Mouse (Mus musculus): Measurements from ENCODE around the gene Ulbp1. TPM values are rescaled to one million over a fixed set of nuclear protein-coding genes. Genes with fewer than 3 reads are reported as not detected.
A peak's percentile ranks its signal among the peaks of the same experiment; 100 is the strongest.
"Not testable (repeated sequence)": the region's sequence is repeated elsewhere in the genome, so short reads cannot be mapped to it uniquely, and the experiment has no call there.

The Ulbp1 gene
- total RNA-seq (2021) = 10 to 100 TPM; 12.8 to 16.3 TPM
- long read RNA-seq, experiment 1, partial matches to known transcripts = 0 of 4 reads
- long read RNA-seq, experiment 1, other reads (novel, unspliced or antisense) = 1 of 4 reads
- long read RNA-seq, experiment 2, partial matches to known transcripts = 4 of 8 reads
- long read RNA-seq, experiment 2, other reads (novel, unspliced or antisense) = 1 of 8 reads

DNA sequence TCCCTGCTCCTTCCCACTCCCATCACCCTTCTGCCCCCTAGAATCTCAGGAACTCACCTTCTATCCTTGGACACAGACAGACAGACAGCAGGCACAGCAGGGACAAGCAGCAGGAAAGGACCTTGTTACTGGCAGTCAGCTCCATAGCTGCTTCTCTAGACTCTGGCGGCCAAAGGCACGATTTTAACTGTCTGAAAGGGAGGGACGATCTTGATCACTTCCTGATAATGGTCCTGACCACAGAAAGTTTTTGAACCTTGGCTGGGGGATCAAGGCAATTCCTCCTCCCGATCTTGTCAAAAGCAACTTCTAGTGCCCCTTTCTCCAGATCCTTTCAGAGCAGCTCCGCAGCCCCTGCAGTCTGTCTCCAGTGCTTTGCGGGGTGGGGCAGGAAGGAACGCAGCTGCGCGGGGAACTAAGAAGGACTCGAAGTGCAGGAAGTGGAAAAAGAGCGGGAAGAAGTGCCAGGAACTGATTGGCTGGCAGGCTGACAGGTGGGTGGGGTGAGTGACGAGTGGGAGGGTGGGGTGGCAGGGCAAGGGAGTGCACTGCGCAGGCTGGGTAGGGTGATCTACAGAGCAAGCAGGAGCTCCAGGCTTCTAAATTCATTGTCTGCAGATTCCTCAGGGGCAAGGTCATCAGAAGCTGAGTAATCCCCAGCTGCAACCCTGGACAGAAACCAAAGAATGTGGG lies at the start of gene Ulbp1:
Gene Ulbp1 (minus strand): TSS at position 442 of the 693 bp plus-strand sequence.
- DNase-seq = peak; percentile 69

DNA sequence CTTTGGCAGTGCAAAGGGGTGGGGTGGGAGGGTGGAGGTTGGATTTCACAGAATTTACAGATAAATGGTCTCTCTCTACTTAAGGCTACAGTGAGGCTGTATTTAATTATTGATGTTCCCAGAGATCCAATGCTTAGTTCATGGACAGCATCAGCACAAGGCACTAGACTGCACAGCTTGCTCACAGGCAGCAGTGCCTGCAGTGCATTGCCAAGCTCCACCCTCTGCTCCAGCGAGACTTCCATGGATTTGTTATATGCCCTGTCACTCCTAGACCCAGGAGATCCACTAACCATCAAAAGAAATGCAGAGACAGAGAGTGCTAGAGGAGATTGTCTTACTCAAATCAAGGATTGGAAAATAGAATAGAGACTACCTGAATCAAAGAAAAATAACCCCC lies 24.7 kb upstream of the Ulbp1 start:
- DNase-seq = not testable (repeated sequence)

DNA sequence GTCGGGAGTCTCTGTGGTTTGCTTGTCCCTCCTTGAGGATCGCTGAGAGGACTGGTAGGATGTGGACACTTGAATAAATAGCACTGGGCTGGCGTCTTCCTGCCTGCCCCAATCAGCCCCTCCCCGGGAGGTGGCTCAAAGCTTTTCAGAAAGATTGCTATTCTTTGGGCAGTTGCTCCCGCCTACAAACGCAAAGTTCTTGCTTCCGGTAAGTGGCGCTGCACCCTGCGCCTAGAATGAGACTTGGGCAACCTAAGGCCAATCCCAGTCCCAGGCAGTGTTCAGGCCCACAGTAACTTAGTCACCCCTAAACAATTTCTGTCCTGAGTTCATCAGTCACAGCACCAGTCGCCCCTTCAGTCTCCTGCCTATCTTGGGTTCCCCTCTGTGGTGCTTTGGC lies 18.9 kb upstream of the Ulbp1 start:
- not testable (repeated sequence) for DNase-seq

DNA sequence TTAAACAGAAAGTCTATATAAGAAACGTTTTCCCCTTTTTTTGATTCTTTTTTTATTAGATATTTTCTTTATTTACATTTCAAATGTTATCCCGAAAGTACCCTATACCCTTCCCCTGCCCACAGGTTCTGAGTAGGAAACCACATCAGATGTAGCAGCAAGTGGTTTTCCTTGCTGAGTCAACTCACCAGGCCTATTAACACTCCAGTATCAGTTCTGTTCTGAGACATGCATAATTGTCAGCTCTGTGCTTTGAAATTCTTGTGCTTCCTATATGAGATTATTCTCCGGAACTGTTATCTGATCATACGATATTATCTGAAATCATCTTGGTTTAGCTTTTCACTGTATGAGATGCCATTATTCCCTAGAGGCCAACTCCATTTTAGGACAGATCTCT lies 10.2 kb upstream of the Ulbp1 start:
- no peak for DNase-seq

DNA sequence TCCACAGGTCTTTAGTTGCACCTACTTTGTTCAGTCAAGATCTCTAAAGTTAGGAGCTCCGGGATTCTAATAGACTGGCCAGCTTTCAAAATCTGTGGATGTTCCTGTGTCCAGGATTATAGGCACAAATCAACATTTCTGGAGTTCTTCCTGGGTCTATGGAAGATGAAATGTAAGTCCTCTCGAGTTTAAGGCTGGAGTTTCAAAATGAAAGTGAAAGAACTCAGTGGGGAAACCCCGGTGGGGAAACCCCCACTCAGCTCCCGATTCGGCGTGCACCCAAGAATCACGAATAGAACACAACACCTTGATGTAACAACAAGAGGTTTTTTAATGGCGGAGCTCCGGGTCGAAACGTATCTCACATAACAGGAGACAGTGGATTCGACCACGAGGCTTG lies 787 bp upstream of the Ulbp1 start:
- DNase-seq = not testable (repeated sequence)

DNA sequence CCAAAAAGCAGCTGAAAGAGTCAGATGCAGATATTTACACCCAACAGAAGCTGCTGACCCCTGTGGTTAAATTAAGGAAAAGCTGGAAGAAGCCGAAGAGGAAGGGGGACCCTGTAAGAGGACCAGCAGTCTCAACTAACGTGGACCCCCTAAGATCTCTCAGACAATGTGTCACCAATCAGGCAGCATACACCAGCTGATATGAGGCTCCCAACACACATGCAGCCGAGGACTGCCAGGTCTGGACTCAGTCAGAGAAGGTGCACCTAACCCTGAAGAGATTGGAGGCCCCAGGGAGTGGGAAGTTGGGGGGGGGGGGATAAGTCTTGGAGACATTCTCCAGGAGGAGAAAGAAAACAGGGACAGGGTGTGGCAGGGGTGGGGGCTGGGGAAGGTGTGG lies 1.8 kb downstream of the Ulbp1 start:
- no peak for DNase-seq

DNA sequence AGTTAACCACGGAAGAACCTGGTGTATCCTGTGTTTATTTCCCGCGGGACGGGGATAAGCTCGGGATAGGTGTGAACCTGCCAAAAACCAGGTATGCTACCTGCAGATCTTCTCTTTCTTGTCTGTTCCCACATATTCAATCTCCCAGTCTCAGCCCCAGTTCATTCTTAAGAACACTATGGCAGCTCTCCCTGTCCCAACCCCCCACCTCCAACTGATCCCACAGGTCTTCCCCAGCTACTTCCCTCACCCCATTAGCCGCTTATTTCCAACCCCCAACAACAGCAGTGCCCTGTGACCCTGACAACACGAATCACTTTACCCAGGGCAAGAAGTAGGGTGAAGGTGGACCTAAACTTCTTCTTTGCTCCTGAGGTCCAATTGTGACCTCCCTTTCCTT lies 3.0 kb downstream of the Ulbp1 start:
- DNase-seq = no peak

DNA sequence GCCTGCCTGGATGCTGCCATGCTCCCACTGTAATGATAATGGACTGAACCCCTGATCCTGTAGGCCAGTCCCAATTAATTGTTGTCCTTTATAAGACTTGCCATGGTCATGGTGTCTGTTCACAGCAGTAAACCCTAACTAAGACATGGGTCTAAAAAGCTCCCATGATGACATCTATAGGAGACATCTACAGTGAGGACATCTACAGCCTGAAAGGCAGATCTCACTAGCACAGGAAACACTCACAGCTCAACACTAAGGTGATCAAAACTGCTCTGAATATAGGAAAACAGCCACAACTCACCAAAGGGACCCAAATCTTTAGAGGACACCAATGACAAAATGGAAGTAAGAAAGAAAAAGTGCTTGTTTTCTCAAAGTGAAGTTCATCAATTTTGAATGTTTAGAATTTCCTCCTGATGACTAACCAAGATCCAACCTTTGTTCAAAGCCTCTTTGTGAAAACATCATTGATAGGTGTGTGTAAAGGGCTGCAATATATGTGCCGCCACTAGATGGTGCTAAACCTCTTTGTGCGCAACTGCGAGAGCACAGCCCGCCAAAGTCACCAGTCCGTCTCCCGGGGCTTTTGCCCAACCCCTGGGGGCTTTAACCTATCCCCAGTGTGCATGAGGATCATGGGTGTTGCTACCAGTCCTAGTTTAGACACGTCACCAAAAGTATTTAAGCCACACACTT lies 3.6 kb downstream of the Ulbp1 start:
- peak; percentile 58 for DNase-seq

DNA sequence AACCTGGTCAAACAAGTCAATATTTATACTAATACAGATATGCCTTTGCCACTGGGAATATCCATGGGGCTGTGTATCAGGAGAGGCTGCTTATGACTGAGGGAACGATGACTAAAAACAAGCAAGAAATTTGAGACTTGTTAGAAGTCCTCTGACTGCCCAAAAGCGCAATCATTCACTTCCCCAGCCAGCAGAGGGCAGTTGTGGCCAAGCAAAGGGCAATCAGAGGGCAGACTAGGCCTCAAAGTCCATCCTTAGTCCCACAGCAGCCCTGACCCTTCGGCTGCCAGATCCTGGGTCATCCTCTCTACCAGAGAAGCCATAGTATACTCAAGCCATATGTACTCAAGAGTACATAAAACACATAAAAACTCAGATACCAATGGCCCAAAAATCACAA lies 11.4 kb downstream of the Ulbp1 start:
- no peak for DNase-seq

DNA sequence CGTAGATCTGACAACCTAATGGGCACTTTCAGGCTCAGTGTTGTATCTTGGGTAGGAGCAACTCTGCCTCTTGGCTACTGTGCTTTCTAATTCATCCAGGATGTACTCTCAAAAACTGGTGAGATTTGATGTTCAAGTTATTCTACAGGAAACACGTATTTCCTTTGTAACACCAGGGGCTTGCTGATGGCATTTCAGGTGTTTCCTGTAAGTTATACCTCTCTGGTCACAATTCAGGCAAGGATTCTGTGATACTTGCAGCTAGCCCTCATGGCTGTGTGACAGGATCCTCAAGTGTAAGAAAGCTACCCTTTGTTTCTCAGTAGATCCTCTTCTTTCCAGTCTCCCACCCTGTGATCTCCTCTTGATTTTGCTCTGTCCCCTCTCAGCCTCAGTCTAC lies 34.5 kb downstream of the Ulbp1 start:
- no peak for DNase-seq

DNA sequence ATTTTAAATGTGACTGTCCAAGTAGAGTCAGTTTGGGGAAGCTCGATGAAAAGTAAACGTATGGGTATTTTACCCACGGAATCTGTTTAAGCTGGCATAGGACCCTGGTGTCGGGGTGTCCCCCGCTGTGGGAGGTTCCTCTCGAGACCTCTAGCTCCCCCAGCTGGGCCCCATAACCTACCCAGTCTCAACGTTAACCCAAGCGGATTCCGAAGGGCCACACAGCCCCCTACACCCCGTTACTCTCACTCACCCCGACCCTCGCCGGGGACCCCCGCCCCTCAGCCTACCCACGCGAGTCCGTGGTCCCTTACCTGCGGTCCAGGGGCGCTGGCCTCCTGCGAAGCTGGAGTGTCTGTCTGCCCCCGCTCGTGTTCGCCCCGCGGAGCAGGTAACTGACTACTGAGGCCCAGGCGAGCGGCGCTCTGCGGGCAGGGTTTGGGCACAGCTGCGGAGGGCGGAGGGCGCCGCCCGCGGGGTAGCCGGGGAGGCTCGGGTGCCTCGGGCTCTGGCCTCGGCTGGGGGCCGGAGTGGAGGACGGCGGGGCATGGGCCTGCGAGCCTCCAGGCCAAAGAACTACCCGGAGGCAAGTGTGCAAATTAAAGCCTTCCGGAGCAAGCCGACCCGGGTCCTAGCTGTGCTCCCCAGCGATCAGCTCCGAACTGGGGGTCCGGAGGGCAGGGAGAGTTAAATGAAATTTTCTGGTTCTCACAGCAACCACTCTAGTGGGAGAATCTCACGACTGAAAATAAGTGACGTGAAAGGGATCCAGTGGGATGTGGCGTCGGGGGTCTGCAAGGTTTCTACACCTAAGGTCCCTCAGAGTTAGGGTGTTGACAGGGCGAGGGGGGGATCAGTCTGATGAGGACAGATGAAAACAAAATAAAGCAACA lies 80.0 kb downstream of the Ulbp1 start:
- no peak for DNase-seq

DNA sequence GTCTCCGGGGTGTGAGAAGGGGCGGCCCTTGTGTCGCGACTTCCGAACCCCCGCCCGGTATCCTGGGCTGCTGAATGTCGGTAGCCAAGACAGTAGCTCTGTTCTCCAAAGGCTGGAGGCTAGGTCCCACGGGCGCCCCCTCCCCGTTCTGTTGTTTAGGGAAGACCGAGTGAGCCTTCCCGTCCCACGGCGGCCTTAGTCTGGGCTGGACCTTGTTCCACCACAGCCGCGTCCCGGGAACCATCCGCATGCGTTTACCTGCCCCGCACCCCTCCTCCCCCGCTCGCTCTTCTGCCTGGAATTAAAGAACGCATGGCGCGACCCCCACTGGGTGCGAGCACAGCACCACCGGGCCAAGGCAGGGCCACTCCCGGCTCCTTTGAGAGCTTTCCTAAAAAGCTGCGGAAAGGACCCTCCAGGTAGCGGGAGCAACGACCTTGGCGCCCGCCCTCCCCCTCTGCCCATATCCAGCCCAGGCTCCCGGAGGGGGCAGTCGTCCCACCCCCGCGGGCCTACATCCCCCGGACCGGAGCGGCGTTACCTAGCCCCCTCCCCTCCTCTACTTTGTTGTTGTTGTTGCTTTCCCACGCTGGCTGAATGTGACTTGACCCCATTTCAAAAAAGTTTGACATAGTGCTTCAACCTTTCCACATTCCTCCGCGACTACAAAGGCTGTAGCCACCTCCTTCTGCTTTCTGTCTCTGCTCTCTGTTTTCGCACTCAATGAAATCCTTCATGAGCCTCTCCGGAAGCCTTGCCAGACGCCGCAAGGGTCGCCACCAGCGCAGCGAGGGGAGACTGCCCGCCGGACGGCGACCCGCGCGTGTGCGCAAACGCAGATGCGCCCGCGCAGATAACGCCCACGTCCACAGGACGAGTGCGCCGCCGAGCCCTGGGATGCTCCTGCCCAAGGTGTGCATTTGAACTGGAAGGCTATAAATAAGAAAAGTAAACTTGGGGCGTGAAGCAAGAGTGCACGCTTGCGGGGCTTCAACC lies 81.2 kb downstream of the Ulbp1 start:
- DNase-seq = peak; percentile 19

DNA sequence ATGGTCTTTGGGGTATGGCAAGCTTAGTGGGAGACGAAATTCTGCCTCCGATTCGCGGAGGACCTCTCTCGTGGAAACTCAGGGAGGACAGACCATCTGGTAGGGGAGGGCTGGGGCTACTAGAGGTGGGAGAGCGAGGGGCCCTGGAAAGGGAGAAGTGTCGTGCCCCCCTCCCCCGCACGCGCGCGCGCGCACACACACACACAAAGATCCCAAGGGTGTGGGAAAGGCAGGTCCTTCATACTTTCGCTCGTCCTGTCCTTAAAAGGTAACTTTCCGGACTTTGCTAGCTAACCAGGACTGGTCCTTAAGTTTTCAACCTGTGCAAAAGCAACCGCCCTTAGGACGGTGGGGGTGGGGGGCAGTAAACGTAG lies 81.9 kb downstream of the Ulbp1 start:
- DNase-seq = no peak

DNA sequence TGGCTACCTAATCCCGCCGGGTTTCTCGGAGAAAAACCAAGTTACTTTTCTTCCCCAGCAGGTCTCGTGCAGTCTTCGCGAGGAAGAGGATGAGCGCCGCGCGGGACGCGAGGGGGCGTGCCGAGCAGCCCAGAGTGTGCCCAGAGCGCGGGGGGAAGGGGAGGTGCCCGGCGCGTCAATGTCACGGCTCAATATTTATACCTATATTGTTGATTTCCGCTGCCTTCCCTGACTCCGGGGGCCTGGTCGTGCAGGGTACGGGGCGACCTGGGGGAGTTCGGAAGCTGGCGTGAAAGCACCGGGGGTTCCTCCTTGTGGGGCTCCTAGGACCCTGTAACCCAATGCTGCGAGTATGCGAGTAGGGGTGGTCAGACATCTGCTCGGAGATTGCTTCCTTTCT lies 82.3 kb downstream of the Ulbp1 start:
- peak; percentile 9 for DNase-seq

Other genes with a start within 250 kb of the Ulbp1 start
- 1 to 10 TPM; 2.2 to 2.3 TPM for gene Lrp11, start 116.2 kb upstream of the Ulbp1 start, total RNA-seq (2021)
- 10 to 100 TPM in 1 of 2 experiments, 1 to 10 TPM in 1; 8.2 to 11.3 TPM for gene Nup43, start 193.9 kb upstream of the Ulbp1 start, total RNA-seq (2021)
- 100 to 1,000 TPM in 1 of 2 experiments, 10 to 100 TPM in 1; 99.4 to 100 TPM for gene Pcmt1, start 207.5 kb upstream of the Ulbp1 start, total RNA-seq (2021)
- gene Lats1, start 207.6 kb upstream of the Ulbp1 start, total RNA-seq (2021) = 10 to 100 TPM; 16.9 to 21.8 TPM